Mouse (Mus musculus) small intestine, adult 2 months (tissue): ENCODE results near the gene Slc47a1.

Experiments used
- CTCF ChIP-seq: fragments of 200-500 bp; IDR thresholded peaks from 2 replicates; pipeline ENCODE4 v1.5.1; 2012; ENCODE audit warnings: low read depth, mild to moderate bottlenecking, control low read depth, inconsistent platforms, low read length, moderate library complexity, mixed read lengths; ENCODE audit not compliant: insufficient replicate concordance, insufficient read length; ENCODE audit errors: extremely low read depth
- POLR2A ChIP-seq: fragments of 200-500 bp; IDR thresholded peaks from 2 replicates; pipeline ENCODE4 v1.6.1; 2012; ENCODE audit warnings: low read depth, mild to moderate bottlenecking, control low read depth, inconsistent platforms, low read length, moderate library complexity

DNA sequence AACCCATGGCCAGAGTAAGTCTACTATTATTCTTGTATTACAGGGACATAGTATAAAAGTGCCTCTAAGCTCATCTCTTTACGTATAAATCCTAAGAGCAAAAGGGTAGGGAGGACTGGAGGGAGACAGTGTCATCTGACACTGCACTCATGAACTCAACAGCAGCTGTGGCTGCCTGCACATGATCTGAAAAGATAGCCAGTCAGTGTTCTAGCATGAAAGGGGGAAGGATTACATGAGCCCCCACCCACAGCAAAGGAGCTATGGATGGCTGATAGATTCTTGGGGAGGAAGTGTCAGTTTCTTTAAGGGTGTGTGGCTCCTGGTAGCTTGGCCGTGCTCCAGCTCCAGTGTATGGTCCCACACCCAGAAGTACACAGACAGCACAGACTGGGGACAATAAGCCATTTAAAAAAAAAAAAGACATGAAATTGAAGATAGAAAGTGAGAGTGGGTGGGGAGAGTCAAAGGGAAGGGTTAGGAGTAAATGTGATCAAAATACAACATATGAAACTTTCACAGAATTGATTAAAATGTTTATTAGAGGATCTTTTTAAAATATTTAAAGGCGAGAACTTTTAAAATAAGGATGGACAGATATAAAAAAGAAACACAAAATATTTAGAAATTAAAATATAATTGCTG lies 58.1 kb downstream of the Slc47a1 start:
- no peak for TF ChIP-seq CTCF
- no peak for TF ChIP-seq POLR2A
